Mouse (Mus musculus): ENCODE measurements around the gene Dcst1.

Gene Dcst1

DNA sequence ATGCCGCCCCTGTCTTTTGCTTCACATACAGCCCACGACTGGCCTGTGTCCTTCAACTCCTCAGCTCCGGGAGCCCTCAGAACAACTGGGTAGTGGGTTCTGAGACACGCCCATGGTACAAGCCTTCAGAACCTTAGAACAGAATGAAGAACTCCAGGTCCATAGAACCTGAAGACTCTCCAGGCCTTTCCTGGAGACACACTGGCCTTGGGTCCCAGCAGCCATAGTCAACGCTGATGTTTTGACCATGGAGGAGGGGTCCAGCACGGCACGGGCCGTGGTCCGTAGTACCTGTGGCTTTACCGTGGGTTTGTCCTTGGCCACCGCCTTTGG is at the start of gene Dcst1:
TSS of gene Dcst1 (minus strand) at position 101 of the 333 bp plus-strand sequence.
- in situ Hi-C loops (cut with MboI) = no loop called here

DNA sequence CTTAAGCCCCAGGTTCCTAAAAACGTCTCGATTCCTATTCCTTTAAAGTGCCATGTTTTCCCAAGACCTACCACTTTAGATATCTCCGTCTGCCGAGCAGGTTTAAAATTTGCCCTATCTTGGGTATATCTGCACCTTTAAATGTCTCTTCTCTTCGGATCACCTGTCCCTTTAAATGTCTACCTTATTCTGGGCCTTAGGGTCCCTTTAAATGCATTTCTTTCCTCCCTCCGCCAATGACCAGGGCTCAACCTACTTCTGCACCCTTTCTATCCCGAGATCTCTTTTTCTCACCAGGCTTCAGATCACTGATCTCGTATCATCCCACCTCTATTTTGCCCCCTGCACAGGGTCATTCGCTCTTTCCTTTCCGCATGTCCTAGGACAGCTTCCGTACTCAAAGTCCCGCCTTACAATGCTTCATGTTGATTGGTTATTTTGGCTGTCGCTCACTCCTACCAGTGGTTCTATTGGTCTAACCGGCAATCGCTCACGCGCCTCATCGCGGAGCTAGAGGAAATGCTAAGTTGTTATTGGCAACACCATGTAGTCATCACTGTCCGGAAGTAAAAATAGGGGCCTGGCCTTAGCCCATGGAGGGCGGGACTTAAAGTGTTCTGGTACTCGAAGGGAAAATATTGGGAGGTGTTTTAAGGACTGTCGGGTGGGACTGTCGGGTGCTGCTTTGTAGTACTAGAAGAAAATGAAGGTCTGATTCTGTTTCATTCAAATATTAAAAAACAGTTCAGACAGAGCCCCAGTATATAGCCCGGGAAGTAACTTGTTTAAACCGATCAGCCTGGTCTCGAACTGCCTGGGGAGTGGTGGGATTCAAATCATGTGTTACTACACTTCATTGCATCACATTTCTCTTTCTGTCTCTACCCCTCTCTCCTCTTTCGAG is 46.7 kb upstream of the Dcst1 start, which contains the start of gene Flad1:
TSS of gene Flad1 (minus strand) at position 381 of the 904 bp plus-strand sequence.
- in situ Hi-C loops (cut with MboI) = no loop called here

DNA sequence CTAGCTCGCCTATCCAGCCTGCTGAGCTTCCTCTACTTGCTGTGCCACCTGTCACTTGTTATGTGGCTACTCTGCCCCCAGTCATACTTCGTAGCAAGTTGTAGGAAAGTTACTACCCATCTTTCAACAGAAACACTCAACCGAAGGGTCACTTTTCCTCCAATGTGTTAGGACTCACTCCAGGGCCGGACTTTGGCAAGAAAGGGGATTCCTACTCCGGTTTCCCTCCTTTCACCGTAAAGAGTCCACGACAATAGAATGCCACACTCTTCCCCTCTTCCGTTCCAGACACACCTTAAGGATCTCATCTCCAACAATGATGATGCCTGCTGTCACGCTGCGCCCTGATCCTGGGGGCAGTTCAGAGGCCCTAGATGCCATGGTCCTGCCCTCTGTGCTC is 45.8 kb upstream of the Dcst1 start:
- in situ Hi-C loops (cut with MboI) = no loop called here

DNA sequence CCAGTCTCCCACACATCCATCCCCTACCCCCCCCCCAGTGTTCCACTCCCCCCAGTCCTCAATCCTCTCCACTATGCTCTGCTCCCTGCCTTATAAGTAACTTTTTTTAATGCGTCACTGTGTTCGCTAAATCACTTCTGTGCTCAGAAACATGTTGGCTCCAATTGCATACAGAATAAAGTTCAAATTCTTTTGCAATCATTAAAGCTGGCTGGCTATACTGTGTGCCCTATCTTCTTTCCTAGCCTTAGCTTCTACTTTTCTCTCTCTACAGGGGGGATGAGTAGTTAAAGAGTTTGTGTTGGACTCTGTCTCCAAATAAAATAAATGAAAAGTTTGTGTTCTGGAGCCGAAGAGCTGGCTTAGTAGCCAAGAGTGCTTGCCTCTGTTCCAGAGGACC is 44.6 kb upstream of the Dcst1 start:
- in situ Hi-C loops (cut with MboI) = no loop called here

DNA sequence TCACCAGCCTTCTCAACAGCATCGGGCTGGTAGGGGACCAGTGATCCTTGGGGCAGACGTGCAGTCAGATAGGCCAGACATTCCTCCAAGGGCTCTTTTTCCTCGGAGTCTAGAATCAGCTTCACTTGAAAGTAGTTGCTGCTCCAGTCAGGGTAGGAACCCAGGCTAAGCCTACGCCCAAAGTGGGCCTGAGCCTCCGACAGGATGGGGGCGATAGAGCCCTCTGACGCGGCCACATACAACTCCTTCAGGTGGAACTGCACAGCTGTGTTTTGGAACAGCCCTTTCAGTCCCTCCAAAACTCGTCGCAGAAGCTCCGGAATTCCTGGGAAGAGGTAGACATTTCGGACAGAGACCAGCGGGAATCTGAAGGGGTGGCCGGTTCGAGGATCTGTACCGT is 43.4 kb upstream of the Dcst1 start:
- in situ Hi-C loops (cut with MboI) = no loop called here

DNA sequence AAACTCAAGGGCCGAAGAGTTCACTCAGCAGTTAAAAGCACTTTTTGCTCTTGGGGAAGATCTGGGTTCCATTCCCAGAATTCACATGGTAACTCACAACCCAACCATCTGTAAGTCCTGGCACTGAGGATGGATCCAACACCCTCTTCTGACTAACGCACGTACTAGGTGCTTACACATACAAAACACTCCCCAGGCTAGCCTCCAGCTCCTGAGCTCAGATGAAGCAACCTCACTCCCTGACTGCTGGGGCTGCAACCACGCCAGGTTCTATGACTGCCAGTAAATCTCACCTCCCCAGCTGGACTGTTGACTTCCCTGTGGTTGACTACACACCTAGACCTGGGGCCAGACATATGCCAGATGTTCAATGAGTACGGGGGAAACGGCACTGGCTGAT is 41.8 kb upstream of the Dcst1 start:
- in situ Hi-C loops (cut with MboI) = no loop called here

DNA sequence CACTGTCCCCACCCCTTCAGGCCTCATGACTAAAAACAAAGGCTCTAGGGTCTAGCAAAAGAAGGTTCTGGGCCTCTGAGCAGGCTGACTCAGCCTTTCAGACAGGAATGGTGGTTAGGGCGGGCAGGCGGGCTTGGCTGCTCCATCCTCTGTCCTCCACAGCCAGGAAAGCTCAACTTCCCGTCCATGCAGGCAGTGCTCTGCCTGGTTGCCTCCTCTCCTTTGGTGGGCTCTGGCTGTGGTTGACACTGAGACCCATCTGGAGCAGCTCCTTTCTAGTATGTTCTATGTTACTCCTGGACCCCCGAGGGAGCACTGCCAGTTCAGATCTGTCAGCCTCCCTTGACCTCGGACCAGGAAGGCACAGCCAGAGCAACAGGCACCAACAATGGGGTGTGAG is 37.6 kb upstream of the Dcst1 start, which contains the start of gene Lenep:
TSS of gene Lenep (minus strand) at position 101 of the 400 bp plus-strand sequence.
- in situ Hi-C loops (cut with MboI) = no loop called here

DNA sequence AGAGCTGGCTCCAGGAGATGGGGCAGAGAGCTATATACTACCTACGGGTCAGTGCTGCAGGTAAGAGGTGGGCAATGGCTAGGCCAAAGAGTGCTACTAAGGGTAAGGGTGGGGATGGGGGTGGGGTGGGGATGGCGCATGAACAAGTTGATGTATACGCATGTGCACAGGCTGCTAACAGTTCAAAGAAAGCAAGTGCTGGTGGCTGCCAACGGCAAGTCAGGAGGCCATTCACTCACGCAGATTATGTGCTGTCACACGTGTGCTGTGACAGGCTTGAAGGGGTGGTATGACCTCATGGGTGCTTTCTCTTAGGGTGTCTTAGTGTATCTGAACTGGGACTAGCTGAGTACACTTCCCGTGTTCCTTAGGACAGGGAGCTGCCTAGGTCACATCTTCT is 36.3 kb upstream of the Dcst1 start:
- in situ Hi-C loops (cut with MboI) = no loop called here

DNA sequence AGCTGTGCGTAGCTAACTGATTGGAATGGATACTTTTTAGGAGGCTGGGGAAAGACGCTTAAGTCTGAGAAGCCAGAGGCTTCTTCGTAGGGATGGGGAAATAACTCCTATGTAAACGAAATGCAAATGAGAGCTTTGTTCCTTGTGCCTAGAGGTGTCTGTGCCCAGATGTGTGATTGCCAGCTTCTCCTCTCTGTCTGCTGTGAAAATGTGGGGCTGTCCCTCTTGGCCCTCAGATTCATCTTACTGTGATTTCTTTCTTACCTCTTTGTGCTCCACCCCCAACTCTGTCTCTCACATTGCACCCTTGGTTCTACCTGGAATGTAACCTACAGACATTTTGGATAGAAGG is 31.6 kb upstream of the Dcst1 start:
- in situ Hi-C loops (cut with MboI) = no loop called here

DNA sequence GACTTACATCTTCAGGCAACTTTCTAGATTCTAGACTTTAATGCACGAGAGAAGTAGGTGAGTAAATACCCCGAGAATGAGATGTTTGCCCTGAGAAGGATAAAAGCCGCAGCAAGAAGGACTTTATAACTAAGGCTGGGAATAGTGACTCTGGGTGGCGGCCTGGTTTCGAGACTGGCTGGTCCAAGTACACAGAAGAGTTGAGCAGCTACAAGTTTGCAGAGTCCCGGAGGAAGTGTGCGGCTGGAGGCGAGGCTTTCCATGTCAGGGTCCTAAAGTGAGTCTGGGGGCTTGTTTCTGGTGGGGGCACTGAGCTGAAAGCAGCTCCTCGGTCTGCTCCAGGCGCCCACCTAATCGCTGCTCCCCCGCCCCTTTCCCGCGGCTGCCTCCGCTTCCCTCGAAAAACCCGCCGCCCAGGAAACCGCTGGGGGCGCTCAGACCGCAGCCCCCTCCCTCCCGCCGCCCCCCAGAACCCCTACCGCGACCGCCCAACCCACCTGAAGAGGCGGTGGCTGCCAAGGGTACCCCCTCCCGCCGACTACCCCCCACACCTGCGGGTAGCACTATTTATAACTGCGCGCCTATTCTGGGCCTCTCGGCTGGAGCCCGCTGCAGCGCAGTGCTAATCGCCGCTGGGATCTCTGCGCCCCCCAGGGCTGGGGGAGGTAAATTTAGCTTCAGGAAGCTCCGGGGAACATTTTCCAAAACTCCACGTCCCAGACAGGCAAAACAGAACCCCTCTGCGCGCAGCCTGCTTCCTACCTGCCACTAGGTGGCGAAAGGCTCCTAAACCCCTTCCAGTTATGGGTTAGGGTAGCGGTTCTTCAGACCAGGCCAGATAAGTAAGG is 31.0 kb upstream of the Dcst1 start:
- in situ Hi-C loops (cut with MboI) = no loop called here

DNA sequence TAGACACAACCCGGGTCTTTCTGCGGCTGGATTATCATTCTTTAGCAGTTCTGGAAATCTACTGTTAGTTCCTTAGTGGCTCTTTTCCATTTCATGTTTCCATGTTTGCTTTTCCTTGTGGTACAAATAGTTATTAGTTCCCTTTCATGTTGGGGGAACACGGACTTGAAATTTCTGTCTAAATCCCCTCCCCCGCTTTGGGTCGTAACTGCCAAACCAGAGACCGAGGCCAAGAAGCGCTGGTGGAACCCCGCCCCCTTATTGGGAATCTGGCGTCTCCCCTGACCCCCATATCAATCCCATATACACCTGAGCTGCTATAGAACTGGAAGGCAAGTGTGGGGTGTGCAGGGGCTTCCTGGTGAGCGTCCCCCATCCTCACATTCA is 30.4 kb upstream of the Dcst1 start:
- in situ Hi-C loops (cut with MboI) = no loop called here

DNA sequence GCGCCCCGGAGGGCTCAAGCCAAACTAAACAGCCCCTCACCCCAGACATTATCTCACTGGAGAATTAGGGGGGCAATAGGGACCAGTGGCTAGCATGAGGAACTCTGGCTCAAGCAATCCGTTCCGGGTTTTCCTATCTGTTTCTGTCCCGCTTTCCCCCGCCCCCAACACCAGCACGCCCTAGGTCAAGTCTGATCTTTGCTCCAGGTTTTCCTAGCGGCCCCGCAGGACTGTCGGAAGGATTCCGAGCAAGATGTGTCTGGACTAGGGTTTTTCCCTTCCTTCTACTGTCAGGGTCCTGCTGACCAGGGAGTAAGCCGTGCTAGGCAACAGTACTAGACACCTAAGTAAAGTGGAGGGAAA is 29.8 kb upstream of the Dcst1 start:
- in situ Hi-C loops (cut with MboI) = no loop called here

DNA sequence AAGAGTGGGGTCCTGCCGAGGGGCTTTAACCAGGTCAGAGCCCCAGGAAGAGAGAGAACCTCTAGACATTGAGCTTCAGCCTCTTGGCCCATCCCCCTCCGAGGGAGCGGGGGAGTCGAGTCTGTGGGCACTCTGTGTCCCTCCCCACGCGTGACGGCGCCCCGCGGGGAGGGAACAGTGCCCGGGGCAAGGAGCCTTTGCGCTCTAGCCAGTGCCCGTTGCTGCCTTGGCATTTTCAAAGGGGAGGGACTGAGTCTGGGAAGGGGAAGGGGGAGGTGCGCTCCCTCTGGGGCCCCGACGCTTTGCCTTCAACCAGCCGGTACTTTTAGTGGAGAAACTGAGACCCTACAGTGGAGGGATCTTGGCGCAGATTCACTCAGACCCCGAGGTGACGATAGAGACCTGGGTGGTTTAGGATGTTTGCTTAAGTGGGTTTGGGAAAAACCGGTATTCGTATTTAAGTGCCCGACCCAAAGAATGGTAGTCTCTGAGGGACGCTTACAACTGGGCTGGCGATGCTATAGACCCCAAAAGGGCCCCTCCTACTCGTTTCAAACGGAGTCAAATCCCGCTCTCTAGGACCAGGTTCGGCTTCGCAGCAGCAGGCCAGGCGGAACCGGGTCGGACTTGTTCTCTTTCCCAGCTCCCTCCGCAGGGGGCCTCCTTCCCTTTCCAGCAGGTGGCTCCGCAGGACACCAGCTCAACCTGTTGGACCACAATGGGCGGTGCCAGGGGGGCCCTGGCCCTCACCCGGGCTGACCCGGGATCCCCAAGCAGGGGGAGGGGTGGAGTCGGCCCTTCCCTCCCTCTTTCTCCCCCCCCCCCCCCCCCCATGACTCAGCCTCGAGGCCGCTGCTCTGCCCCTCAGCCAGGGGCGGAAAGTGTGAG is 29.2 kb upstream of the Dcst1 start, which contains the start of gene Zbtb7b:
TSS of gene Zbtb7b (minus strand) at position 771 of the 888 bp plus-strand sequence.
- in situ Hi-C loops (cut with MboI) = no loop called here

DNA sequence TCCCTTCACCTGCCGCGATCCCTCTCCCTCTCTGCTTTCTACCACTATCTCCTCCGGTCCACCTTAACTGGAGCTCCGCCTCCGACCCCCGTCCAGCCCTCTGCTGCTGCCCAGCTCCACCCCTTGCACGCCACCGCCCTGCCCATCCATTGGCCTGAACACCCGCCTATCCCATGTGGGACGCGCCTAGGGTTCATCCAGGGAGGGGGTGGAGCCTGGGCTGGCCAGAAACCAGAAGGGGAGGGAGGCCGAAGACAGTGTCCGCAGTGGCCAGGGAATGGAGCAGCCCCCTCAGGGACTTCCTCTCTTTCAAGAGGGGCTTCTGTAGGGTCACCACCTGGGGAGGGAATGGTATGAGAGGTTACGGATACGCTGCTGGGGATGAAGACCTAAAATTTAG is 28.6 kb upstream of the Dcst1 start:
- in situ Hi-C loops (cut with MboI) = no loop called here

DNA sequence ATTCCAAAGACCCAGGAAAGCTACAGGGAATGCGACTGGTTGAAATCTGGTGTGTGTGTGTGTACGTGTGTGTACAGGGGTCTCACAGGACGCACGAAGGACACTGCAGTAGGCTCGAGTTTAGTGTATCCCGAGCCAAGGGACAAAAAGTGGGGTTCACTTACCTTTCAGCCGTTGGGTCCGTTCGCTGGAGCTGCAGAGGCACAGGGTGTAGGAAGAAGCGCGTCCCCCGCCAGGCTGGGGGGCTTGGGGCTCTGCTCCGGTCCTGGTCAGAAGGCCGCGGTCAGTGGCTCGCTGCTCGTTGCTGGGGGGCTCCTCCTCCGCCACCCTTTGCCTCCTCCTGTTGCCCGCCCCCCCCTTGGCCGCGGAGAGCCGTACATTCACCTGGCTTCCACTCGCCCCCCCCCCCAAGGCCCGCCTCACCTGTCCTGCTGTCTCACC is 27.8 kb upstream of the Dcst1 start:
- in situ Hi-C loops (cut with MboI) = no loop called here

DNA sequence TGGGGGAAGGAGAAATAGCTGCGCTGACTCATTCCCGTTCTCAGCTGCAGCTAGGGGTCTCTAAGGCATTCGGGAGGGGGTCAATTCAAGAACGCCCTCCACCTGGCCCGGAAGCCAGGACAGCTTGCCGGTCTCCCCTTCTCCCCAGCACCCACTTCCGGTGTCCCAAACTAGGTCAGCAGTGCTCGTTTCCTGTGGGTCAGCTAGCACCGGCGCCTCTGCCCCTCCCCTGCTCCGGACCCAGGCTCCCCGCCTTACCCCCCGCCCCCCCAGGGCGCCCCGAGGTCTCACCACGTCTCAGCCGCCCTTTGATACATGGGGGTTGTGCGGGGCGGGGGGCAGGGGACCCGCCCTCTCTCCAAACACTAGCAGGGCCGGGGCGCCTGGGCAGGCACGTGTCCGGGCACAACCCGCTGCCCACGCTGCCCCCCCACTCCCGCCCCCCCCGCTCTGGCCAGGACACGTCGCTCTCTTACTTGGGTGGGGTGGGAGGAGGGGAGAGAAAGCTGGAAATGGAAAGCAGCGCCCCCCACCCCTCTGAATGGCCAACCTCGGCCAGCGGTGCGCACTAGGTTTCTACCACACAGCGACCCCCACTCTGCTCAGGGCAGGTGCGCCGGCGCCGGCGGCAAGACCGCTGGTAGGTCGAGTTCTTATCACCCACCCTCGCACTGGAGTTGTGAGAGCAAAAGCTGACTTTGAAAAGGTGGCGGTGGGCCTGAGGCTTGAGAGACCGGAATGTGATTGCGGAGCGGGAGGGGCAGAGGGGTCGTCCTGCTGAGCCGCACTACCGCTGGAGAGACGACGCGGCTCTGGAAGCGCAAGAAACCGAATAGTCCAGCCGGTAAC is 26.8 kb upstream of the Dcst1 start:
- in situ Hi-C loops (cut with MboI) = no loop called here

DNA sequence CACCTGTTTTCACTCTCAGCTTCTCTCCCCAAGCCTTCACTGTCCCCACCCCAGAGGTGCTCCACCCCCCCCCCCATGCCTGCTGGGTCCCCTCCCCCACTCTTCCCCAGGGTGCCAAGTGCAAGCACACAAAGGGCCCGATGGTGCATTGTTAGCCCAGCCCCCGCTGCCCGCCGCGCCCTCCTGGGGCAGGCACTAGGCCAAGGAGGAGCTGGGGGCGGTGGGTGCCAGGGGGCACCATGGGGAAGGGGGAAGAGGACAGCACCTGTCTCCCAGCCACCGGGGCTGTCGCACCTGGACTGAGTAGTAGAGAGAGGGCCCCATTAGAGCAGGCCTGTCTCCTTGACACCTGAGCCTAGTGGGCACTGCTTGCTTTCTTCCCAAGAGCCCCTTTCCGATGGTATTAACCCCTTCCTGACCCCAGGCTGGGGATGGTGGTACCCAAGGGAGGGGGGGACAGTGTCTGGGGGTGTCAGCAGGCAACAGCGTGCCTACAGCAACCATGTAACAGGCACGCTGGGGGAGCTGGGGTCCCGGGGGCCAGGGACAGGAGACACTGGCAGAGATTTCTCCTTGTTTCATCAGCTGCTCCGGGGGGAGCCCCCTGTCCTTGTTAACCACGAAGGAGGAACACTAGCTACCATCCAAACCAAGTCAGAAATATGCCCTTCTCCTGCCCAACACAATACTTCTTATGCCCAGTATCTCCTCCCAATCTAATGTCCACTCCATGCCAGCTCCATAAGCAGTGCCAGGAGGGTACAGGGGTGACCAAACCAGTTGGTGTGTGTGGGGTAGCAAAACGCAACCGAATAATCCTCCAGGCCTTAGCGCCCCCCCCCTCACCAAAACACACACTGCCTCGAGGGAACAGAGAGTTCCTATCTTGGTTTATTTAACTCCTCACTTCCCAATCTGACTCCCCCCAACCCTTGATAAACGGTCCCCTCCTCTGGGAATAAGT is 25.9 kb upstream of the Dcst1 start:
- in situ Hi-C loops (cut with MboI) = no loop called here

DNA sequence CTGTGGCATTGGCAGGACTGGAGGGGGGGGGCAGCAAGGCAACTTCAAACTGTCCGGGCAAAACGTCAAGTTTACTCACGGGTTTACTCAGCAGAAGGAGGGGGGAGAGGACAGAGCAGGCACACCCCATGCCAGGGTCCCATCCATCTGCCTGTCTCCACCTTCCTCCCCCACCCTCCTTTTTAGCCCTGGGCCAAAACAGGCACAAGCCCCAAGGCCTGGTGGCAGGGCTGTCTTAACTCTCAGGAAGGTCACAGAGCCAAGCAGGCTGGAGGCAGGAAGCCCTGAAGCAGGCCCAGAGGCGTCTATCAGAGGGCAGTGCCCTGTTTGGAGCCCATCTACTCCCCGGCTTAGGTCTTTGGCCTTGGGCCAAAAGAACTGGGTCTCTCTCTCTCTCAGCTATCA is 25.1 kb upstream of the Dcst1 start:
- in situ Hi-C loops (cut with MboI) = no loop called here

DNA sequence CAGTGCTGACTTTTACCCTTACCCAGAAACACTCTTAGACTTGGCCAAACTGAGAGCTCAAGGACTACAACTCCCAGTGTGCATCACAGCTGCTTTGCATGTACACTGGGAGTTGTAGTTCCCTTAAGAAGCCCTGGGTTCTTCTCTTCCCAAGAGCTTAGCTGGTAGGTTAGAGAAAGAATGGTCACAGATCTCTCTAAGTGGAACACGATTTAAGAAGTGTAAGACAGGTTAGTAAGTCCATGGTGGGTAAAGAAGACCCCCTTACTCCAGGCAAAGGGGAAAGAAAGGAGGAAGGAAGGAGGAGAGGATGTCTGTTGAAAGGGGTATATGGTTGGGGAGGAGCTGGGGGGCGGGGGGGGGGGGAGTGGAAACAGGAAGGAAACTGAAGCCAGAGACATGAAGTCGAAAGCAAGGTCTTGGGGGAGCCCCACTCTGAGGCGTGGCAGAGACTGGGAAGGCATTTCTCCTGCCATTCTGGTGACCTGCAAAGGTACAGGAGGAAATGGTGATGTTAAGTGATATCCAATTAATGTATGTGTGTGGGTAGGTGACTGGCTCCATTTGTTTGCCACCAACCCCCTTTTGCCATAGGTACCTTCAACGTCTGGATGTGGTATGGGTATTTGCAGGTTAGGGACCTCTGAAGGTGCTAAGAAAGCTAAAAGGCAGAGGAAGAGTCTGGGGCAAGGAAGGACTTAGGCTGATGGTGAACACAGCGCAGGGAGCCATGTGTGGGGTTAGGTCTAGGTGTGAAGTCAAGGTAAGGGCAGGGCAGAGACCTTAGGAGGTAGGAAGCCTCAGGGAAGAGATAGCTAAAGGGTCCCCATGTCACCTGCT is 24.1 kb upstream of the Dcst1 start:
- in situ Hi-C loops (cut with MboI) = no loop called here

Data from mature B cell (primary cell).